Mouse (Mus musculus): ENCODE measurements around the gene Myl6. TPM values are rescaled to one million over a fixed set of nuclear protein-coding genes. Genes with fewer than 3 reads are reported as not detected.
"Not testable (repeated sequence)": the region's sequence is repeated elsewhere in the genome, so short reads cannot be mapped to it uniquely, and the experiment has no call there.

The Myl6 gene
- polyA plus RNA-seq, 1 experiment from 2014 or later: 1,413 TPM

DNA sequence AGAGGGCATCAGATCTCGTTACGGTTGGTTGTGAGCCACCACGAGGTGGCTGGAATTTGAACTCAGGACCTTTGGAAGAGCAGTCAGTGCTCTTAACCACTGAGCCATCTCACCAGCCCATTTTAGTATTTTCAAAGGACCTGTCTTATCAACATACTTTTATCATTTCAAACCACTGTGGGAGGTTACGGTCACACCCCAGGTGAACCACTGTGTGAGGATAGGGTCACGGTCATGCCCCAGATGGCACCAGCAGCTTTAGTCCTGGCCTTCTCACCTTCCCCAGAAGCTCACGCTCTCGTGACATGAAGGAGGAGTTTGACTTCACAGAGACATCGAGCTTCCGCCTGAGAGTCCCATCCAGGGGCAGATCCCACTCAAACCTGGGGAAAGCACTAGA, 17.2 kb upstream of the Myl6 start:
- Histone ChIP-seq H3K4me2 (replicated peaks; ENCODE audit: low read depth, low read length) (no peak overlapping the region), H3K36me3 (ENCODE audit: insufficient read depth, low read length) (peaks cover 11% of the 10 kb centered on the region; the same call in 1 of the 2 replicates), H3K4me1 (ENCODE audit: insufficient read depth, low read length) (no peaks in the 10 kb centered on the region), H3K27me3 (ENCODE audit: insufficient read depth, low read length) (no peaks in the 10 kb centered on the region), H3K9me3 (ENCODE audit: low read length) (no peaks in the 10 kb centered on the region), H3K27ac (ENCODE audit: low read length) (no peak overlapping the region), H3K9ac (replicated peaks; ENCODE audit: low read length) (no peak overlapping the region), H3K4me3 (ENCODE audit: low read length) (no peak overlapping the region)
- no peak for ATAC-seq (ENCODE audit: low FRiP score, low TSS enrichment)
- WGBS: 77% methylated on average over 9 of the region's 9 CpGs

GRCm38 (mm10) chr10:128510301-128510700, 16.4 kb upstream of the Myl6 start:
- Histone ChIP-seq H3K4me3 (ENCODE audit: low read length) (no peak overlapping the region), H3K4me2 (replicated peaks; ENCODE audit: low read depth, low read length) (no peak overlapping the region), H3K9ac (replicated peaks; ENCODE audit: low read length) (no peak overlapping the region), H3K9me3 (ENCODE audit: low read length) (no peaks in the 10 kb centered on the region), H3K27me3 (ENCODE audit: insufficient read depth, low read length) (no peaks in the 10 kb centered on the region), H3K4me1 (ENCODE audit: insufficient read depth, low read length) (no peaks in the 10 kb centered on the region), H3K27ac (ENCODE audit: low read length) (no peak overlapping the region), H3K36me3 (ENCODE audit: insufficient read depth, low read length) (peaks cover 11% of the 10 kb centered on the region; the same call in 1 of the 2 replicates)
- ATAC-seq (ENCODE audit: low FRiP score, low TSS enrichment): no peak
- 85% methylated on average over 11 of the region's 11 CpGs for WGBS

- no peaks in the 10 kb centered on the region for H3K27me3 ChIP-seq (ENCODE audit: insufficient read depth, low read length)
- H3K4me3 ChIP-seq (ENCODE audit: low read length): no peak overlapping the region
- H3K4me1 ChIP-seq (ENCODE audit: insufficient read depth, low read length): peaks cover 4% of the 10 kb centered on the region; the same call in 1 of the 2 replicates
- peaks cover 11% of the 10 kb centered on the region; the same call in 1 of the 2 replicates for H3K36me3 ChIP-seq (ENCODE audit: insufficient read depth, low read length)
- no peak overlapping the region for H3K9ac ChIP-seq (replicated peaks; ENCODE audit: low read length)
- H3K27ac ChIP-seq (ENCODE audit: low read length): no peak overlapping the region
- WGBS: 57% methylated on average over 4 of the region's 4 CpGs
- H3K9me3 ChIP-seq (ENCODE audit: low read length): no peaks in the 10 kb centered on the region
- H3K4me2 ChIP-seq (replicated peaks; ENCODE audit: low read depth, low read length): no peak overlapping the region
- ATAC-seq (ENCODE audit: low FRiP score, low TSS enrichment): no peak
Observed at GRCm38 (mm10) chr10:128509831-128510230, 15.9 kb upstream of the Myl6 start.

DNA sequence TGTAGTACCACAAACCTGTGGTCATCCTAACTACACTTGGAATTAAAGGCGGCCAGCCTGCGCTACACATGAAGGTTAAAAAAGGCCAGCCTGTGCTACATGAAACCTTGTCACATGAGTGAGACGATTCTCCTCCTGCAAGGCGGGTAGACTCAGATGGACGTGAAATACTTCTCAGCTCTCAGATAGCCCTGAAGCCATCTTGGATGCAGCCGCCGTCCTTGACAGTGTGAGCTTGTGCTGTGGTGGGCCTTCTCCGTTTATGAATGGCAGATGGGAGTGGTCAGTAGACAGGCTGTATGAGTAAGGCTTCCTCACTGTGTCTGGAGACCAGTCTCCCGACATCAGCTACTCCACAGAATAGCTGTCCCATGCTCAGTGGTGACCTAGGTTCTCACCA, 15.3 kb upstream of the Myl6 start:
- Histone ChIP-seq H3K4me1 (ENCODE audit: insufficient read depth, low read length) (peaks cover 5% of the 10 kb centered on the region; the same call in 1 of the 2 replicates), H3K4me2 (replicated peaks; ENCODE audit: low read depth, low read length) (no peak overlapping the region), H3K9ac (replicated peaks; ENCODE audit: low read length) (no peak overlapping the region), H3K27me3 (ENCODE audit: insufficient read depth, low read length) (no peaks in the 10 kb centered on the region), H3K9me3 (ENCODE audit: low read length) (no peaks in the 10 kb centered on the region), H3K36me3 (ENCODE audit: insufficient read depth, low read length) (peaks cover 11% of the 10 kb centered on the region; the same call in 1 of the 2 replicates), H3K4me3 (ENCODE audit: low read length) (no peak overlapping the region), H3K27ac (ENCODE audit: low read length) (no peak overlapping the region)
- ATAC-seq (ENCODE audit: low FRiP score, low TSS enrichment): no peak
- WGBS: 86% methylated on average over 9 of the region's 9 CpGs

GRCm38 (mm10) chr10:128508260-128508659, 14.3 kb upstream of the Myl6 start:
- no peak overlapping the region for H3K27ac ChIP-seq (ENCODE audit: low read length)
- WGBS: 66% methylated on average over 9 of the region's 9 CpGs
- ATAC-seq (ENCODE audit: low FRiP score, low TSS enrichment): no peak

GRCm38 (mm10) chr10:128505974-128506373, 12.0 kb upstream of the Myl6 start:
- no peaks in the 10 kb centered on the region for H3K9me3 ChIP-seq (ENCODE audit: low read length)
- H3K27me3 ChIP-seq (ENCODE audit: insufficient read depth, low read length): no peaks in the 10 kb centered on the region
- 98% methylated on average over 14 of the region's 14 CpGs for WGBS
- H3K4me1 ChIP-seq (ENCODE audit: insufficient read depth, low read length): peaks cover 7% of the 10 kb centered on the region; the same call in 1 of the 2 replicates
- H3K4me3 ChIP-seq (ENCODE audit: low read length): no peak overlapping the region
- no peak for ATAC-seq (ENCODE audit: low FRiP score, low TSS enrichment)
- H3K27ac ChIP-seq (ENCODE audit: low read length): no peak overlapping the region
- H3K4me2 ChIP-seq (replicated peaks; ENCODE audit: low read depth, low read length): no peak overlapping the region
- no peaks in the 10 kb centered on the region for H3K36me3 ChIP-seq (ENCODE audit: insufficient read depth, low read length)
- no peak overlapping the region for H3K9ac ChIP-seq (replicated peaks; ENCODE audit: low read length)

More at GRCm38 (mm10) chr10:128508260-128508659, 14.3 kb upstream of the Myl6 start:
- Histone ChIP-seq H3K4me1 (ENCODE audit: insufficient read depth, low read length) (peaks cover 7% of the 10 kb centered on the region; the same call in 1 of the 2 replicates), H3K9me3 (ENCODE audit: low read length) (no peaks in the 10 kb centered on the region), H3K9ac (replicated peaks; ENCODE audit: low read length) (no peak overlapping the region), H3K4me2 (replicated peaks; ENCODE audit: low read depth, low read length) (no peak overlapping the region), H3K36me3 (ENCODE audit: insufficient read depth, low read length) (peaks cover 11% of the 10 kb centered on the region; the same call in 1 of the 2 replicates), H3K4me3 (ENCODE audit: low read length) (no peak overlapping the region), H3K27me3 (ENCODE audit: insufficient read depth, low read length) (no peaks in the 10 kb centered on the region)

- not testable (repeated sequence) for H3K27me3 ChIP-seq (ENCODE audit: insufficient read depth, low read length); H3K36me3 ChIP-seq (ENCODE audit: insufficient read depth, low read length); ATAC-seq (ENCODE audit: low FRiP score, low TSS enrichment); H3K27ac ChIP-seq (ENCODE audit: low read length); H3K4me2 ChIP-seq (replicated peaks; ENCODE audit: low read depth, low read length); H3K4me3 ChIP-seq (ENCODE audit: low read length); H3K9me3 ChIP-seq (ENCODE audit: low read length); H3K9ac ChIP-seq (replicated peaks; ENCODE audit: low read length); H3K4me1 ChIP-seq (ENCODE audit: insufficient read depth, low read length)
- 73% methylated on average over 5 of the region's 5 CpGs for WGBS
Observed at GRCm38 (mm10) chr10:128505371-128505667, 11.4 kb upstream of the Myl6 start.

DNA sequence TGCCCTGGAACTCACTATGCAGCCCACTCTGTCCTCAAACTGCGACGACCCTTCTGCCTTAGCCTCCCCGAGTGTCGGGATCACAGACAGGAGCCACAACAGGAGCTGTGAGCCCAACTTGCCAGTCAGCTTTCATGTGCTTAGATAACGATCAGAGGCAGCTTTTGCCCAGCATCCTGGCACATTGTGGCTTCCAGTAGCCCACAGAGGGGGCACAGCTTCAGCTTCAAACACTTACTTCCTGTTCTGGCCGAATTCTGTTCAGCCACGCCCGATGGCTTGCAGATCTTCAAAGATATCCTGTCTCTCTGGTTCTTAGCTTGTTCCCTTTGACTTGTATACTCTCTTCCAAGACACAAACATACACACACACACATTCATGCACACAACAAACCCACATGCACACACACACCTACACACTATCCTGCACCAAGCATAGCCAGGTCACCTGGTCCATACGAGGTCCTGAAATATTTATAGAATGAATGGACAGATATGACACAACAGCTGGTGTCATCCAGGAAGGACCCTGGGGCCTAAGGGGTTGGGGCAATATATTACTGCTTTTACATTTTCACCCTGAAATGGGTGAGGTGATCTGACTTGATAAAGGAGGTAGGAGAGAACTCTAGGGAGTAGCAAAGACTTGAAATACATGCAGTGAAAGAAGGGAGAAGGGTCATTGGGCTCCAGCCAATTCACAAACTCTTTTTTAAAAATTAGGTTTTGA, 10.9 kb upstream of the Myl6 start:
- WGBS: 69% methylated on average over 9 of the region's 9 CpGs

DNA sequence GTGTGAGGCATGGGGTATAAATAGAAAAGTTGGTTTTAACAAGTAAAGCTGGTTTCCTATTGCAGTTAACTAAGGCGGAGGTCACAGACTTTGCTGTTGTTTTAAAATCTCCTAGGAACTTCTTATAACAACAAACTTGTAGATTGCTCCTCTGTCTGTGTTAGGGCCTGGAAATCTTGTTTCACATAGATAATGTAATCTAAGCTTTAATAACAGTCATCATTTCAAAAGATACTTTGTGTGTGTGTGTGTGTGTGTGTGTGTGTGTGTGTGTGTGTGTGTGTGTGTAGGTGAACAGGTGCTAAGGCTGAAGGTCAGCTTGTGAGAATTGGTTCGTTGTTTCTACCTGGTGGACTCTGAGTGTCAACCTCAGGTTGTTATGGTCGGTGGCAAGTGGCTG, 10.1 kb upstream of the Myl6 start:
- H3K4me3 ChIP-seq (ENCODE audit: low read length): no peak overlapping the region
- H3K9me3 ChIP-seq (ENCODE audit: low read length): no peaks in the 10 kb centered on the region
- H3K36me3 ChIP-seq (ENCODE audit: insufficient read depth, low read length): no peaks in the 10 kb centered on the region
- no peaks in the 10 kb centered on the region for H3K27me3 ChIP-seq (ENCODE audit: insufficient read depth, low read length)
- WGBS: 77% methylated on average over 3 of the region's 3 CpGs
- no peak overlapping the region for H3K4me2 ChIP-seq (replicated peaks; ENCODE audit: low read depth, low read length)
- no peak overlapping the region for H3K27ac ChIP-seq (ENCODE audit: low read length)
- ATAC-seq (ENCODE audit: low FRiP score, low TSS enrichment): no peak
- H3K9ac ChIP-seq (replicated peaks; ENCODE audit: low read length): no peak overlapping the region
- H3K4me1 ChIP-seq (ENCODE audit: insufficient read depth, low read length): peaks cover 7% of the 10 kb centered on the region; the same call in 1 of the 2 replicates

More for the DNA sequence above, 10.9 kb upstream of the Myl6 start:
- no peak overlapping the region for H3K4me2 ChIP-seq (replicated peaks; ENCODE audit: low read depth, low read length)
- H3K27me3 ChIP-seq (ENCODE audit: insufficient read depth, low read length): no peaks in the 10 kb centered on the region
- H3K36me3 ChIP-seq (ENCODE audit: insufficient read depth, low read length): no peaks in the 10 kb centered on the region
- 0 out of 2 replicates have a peak overlapping the region, but pooled peaks have one; percentile 29 for H3K9ac ChIP-seq (replicated peaks; ENCODE audit: low read length)
- peaks cover 7% of the 10 kb centered on the region; the same call in 1 of the 2 replicates for H3K4me1 ChIP-seq (ENCODE audit: insufficient read depth, low read length)
- H3K9me3 ChIP-seq (ENCODE audit: low read length): no peaks in the 10 kb centered on the region
- H3K4me3 ChIP-seq (ENCODE audit: low read length): no peak overlapping the region
- H3K27ac ChIP-seq (ENCODE audit: low read length): no peak overlapping the region
- no peak for ATAC-seq (ENCODE audit: low FRiP score, low TSS enrichment)

DNA sequence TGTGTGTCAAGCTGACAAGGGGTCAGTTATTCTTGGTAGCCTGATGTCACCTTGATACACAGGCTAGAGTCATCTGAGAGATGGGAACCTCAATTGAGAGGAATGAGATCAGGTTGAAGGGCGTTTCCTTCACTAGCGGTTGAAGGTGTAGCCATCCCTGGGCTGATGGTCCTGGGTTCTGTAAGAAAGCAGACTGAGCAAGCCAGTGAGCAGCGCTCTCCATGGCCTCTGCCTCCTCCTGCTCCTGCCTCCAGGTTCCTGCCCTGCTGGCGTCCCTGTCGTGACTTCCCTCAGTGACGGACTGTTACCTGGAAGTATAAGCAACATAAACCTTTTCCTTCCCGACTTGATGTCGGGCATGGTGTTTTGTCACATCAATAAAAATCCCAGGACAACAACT, 9.6 kb upstream of the Myl6 start:
- Histone ChIP-seq H3K4me1 (ENCODE audit: insufficient read depth, low read length) (peaks cover 7% of the 10 kb centered on the region; the same call in 1 of the 2 replicates), H3K27me3 (ENCODE audit: insufficient read depth, low read length) (no peaks in the 10 kb centered on the region), H3K4me3 (ENCODE audit: low read length) (no peak overlapping the region), H3K4me2 (replicated peaks; ENCODE audit: low read depth, low read length) (no peak overlapping the region), H3K9me3 (ENCODE audit: low read length) (no peaks in the 10 kb centered on the region), H3K9ac (replicated peaks; ENCODE audit: low read length) (no peak overlapping the region), H3K27ac (ENCODE audit: low read length) (no peak overlapping the region), H3K36me3 (ENCODE audit: insufficient read depth, low read length) (no peaks in the 10 kb centered on the region)
- ATAC-seq (ENCODE audit: low FRiP score, low TSS enrichment): no peak
- 74% methylated on average over 8 of the region's 8 CpGs for WGBS
